Mouse (Mus musculus) hindbrain, postnatal 0 days (tissue): ENCODE measurements around the gene Scn2b. TPM values are rescaled to one million over a fixed set of nuclear protein-coding genes. Genes with fewer than 3 reads are reported as not detected.

Source experiments
- ATAC-seq: fragments of 200-750 bp; cut with Nextera tagmentation; 2 replicates; pipeline ENCODE4 v1.8.0; 2017; ENCODE audit warnings: mild to moderate bottlenecking, moderate TSS enrichment, moderate library complexity
- DNase-seq: peaks from one replicate; pipeline ENCODE4 v3.0.0-alpha.2; 2015; ENCODE audit warnings: low spot score
- H3K27ac ChIP-seq: fragments of 300-500 bp; sonication (generic); 2 replicates; pipeline ENCODE4 v1.5.1; 2014; ENCODE audit warnings: mild to moderate bottlenecking
- H3K27me3 ChIP-seq: fragments of 300-500 bp; sonication (generic); 2 replicates; pipeline ENCODE4 v1.6.1; 2014; ENCODE audit warnings: low read length, mixed read lengths; ENCODE audit not compliant: insufficient read depth
- H3K36me3 ChIP-seq: fragments of 300-500 bp; sonication (generic); 2 replicates; pipeline ENCODE4 v1.6.1; 2014; ENCODE audit warnings: low read length, mixed read lengths; ENCODE audit not compliant: insufficient read depth
- H3K4me1 ChIP-seq: fragments of 300-500 bp; sonication (generic); 2 replicates; pipeline ENCODE4 v1.6.1; 2014; ENCODE audit warnings: antibody characterized with exemption, low read length, mixed read lengths; ENCODE audit not compliant: insufficient read depth
- H3K4me2 ChIP-seq: fragments of 300-500 bp; sonication (generic); 2 replicates; pipeline ENCODE4 v1.6.1; 2014; ENCODE audit warnings: low read depth, mild to moderate bottlenecking, low read length, moderate library complexity, mixed read lengths
- H3K4me3 ChIP-seq: fragments of 300-500 bp; sonication (generic); 2 replicates; pipeline ENCODE4 v1.5.1; 2014; ENCODE audit warnings: low read length
- H3K9ac ChIP-seq: fragments of 300-500 bp; sonication (generic); replicated peaks from 2 replicates; pipeline ENCODE4 v1.6.1; 2014; ENCODE audit warnings: mild to moderate bottlenecking, low read length, moderate library complexity, mixed read lengths
- H3K9me3 ChIP-seq: fragments of 300-500 bp; sonication (generic); 2 replicates; pipeline ENCODE4 v1.6.1; 2016; ENCODE audit warnings: low read length, mixed read lengths
- CTCF ChIP-seq: IDR thresholded peaks from 2 replicates; pipeline ENCODE4 v1.5.1; 2016; ENCODE audit warnings: antibody characterized with exemption, control low read depth, low read depth
- WGBS: fragments of 180-500 bp; shearing (Covaris S2); extraction: QIAGEN DNeasy Blood & Tissue Kit; methylation state at CpG from one replicate; pipeline ENCODE4 v1.1.7; 2014; 5-methylcytosine and 5-hydroxymethylcytosine counted together
- polyA plus RNA-seq: library from polyadenylated mRNA; unstranded; fragments of >200 nt; fragmentation: Nextera tagmentation; extraction: Ambion mirVana; gene quantifications from 2 replicates; pipeline ENCODE4 v1.2.1, GENCODE M21; 2015
- total RNA-seq: library from RNA; depleted of rRNA; stranded (reverse); fragments of >200 nt; gene quantifications from 2 replicates; pipeline ENCODE4 v1.2.3, GENCODE M21; 2014

Scn2b gene
- total and polyA plus RNA-seq, 2 experiments from 2014 or later: 9.0 to 14.3 TPM

DNA sequence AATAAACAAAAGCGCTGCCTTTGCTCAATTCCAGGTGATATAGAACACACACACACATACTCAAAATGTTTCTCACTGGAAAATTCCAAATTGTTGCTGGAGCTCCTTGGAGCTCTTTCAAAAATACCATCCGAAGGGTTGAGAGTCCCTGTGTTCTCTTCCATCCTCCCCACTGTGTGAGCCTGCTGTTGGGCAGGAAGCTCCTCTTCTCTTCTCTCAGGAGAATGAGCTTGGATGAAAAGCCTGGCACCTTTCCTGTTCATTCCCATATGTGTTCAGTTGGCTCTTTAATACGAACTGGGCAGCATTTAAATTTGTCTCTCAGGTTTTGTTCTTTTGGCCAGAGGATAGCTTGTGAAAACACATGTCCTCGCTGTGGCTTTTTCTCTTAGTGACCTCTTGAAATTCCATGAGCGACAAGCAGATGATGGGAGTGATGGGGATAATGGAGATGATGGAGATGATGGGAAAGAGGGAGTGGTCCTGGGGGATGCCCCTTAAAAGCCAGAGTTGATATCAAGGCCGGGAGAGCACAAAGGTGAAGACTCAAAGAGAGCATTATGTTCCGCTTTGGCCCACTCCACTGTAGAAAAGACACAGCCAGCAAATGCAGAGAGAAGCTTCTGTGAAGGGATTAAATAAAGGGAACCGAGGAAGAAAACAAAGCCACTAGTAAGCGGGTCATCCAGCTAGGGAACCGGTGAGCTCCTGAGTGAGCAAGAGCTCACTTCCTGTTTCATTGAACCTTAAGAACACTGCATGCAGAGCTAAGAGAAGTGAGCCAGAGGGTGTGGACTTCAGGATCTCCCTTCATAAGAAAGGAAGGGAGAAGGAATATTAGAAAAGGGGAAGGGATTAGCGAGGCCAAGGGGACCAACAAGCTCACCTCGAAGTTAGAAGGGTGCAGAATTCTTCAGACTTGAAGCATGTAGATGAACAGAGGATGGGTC is 31.6 kb upstream of the Scn2b start:
- H3K27me3 ChIP-seq: no peaks in the 10 kb centered on the region
- no peak overlapping the region for H3K27ac ChIP-seq
- WGBS: 72% methylated on average over 12 of the region's 12 CpGs
- no peak for TF ChIP-seq CTCF
- H3K36me3 ChIP-seq: no peaks in the 10 kb centered on the region
- no peaks in the 10 kb centered on the region for H3K4me1 ChIP-seq
- no peak overlapping the region for H3K4me2 ChIP-seq
- no peak overlapping the region for H3K9ac ChIP-seq
- no peaks in the 10 kb centered on the region for H3K9me3 ChIP-seq
- DNase-seq (no peak), ATAC-seq (no peak)
- H3K4me3 ChIP-seq: no peak overlapping the region

DNA sequence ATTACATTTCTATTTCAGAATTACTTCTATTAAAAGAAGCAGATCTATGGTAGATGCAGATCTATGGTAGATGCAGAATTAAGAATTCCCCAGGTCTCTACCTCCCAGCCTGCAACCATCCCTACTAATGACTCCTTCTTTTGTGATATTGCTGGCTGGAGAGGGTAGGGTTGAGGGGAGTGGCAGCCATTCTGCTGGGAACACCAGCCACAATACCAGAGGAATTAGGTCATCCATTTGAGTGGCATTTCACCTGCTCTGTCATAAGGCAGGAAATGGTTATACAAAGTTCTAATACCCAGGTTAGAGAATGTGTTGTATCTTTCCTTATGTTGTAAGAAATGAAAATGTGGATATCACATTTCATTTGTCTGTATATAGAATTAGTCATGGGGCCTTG is 29.5 kb upstream of the Scn2b start:
- no peaks in the 10 kb centered on the region for H3K36me3 ChIP-seq
- no peaks in the 10 kb centered on the region for H3K4me1 ChIP-seq
- no peak for DNase-seq
- H3K9me3 ChIP-seq: no peaks in the 10 kb centered on the region
- H3K27ac ChIP-seq: no peak overlapping the region
- TF ChIP-seq CTCF: no peak
- no peak for ATAC-seq
- H3K9ac ChIP-seq: no peak overlapping the region
- no peak overlapping the region for H3K4me3 ChIP-seq
- H3K27me3 ChIP-seq: no peaks in the 10 kb centered on the region
- no peak overlapping the region for H3K4me2 ChIP-seq

- H3K27me3 ChIP-seq: no peaks in the 10 kb centered on the region
- no peak overlapping the region for H3K9ac ChIP-seq
- 60% methylated on average over 3 of the region's 3 CpGs for WGBS
- no peaks in the 10 kb centered on the region for H3K36me3 ChIP-seq
- no peaks in the 10 kb centered on the region for H3K4me1 ChIP-seq
- no peak overlapping the region for H3K4me3 ChIP-seq
- TF ChIP-seq CTCF: 0 out of 2 replicates have a peak, but pooled peaks have one; percentile 24
- no peak overlapping the region for H3K27ac ChIP-seq
- ATAC-seq: no peak
- no peaks in the 10 kb centered on the region for H3K9me3 ChIP-seq
- DNase-seq: no peak
- H3K4me2 ChIP-seq: no peak overlapping the region
Observed at GRCm38 (mm10) chr9:45090811-45091210, 26.8 kb upstream of the Scn2b start.

- Histone ChIP-seq H3K9ac (no peak overlapping the region), H3K36me3 (no peaks in the 10 kb centered on the region), H3K4me2 (no peak overlapping the region), H3K27ac (no peak overlapping the region), H3K4me1 (no peaks in the 10 kb centered on the region), H3K27me3 (no peaks in the 10 kb centered on the region), H3K4me3 (no peak overlapping the region), H3K9me3 (no peaks in the 10 kb centered on the region)
- ATAC-seq: no peak
- WGBS: 76% methylated on average over 4 of the region's 4 CpGs
- TF ChIP-seq CTCF: no peak
- DNase-seq: no peak
Observed at GRCm38 (mm10) chr9:45092641-45093040, 24.9 kb upstream of the Scn2b start.

DNA sequence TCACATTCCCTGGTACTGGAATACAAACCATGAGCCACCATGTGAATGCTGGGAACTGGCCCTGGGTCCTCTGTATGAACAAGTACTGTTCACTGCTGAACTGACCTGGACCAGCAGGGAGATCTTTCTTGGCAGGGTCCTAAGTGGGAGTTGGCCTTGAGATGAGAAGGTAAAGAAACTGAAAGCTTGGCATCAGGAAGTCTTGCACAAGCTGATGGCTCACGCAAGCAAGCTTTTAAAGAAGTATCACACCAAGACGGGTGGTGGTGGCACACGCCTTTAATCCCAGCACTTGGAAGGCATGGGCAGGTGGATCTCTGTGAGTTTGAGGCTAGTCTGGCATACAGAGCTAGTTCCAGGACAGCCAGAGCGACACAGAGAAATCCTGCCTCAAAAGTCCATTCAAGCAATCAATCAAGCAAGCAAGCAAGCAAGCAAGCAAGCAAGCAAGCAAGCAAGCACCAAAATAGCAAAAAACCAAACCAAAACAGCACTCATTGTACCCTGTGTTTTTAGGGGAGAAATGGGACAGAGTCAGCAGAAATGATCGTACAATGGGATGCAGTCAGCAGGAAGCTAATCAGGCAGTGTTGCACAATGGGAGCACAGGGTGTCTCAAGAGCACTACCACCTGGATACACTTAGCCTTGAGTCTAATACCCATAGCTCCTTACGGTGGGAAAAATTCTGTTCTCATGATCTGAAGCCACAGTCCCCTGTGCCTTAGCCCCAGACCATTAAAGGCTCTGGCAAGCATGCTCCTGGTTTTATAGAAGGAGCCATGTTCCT is 22.2 kb upstream of the Scn2b start:
- Histone ChIP-seq H3K4me3 (no peak overlapping the region), H3K4me1 (no peaks in the 10 kb centered on the region), H3K27me3 (no peaks in the 10 kb centered on the region), H3K27ac (no peak overlapping the region), H3K9me3 (no peaks in the 10 kb centered on the region), H3K9ac (no peak overlapping the region), H3K36me3 (no peaks in the 10 kb centered on the region), H3K4me2 (no peak overlapping the region)
- DNase-seq: no peak
- no peak for ATAC-seq
- 75% methylated on average over 6 of the region's 6 CpGs for WGBS
- no peak for TF ChIP-seq CTCF

DNA sequence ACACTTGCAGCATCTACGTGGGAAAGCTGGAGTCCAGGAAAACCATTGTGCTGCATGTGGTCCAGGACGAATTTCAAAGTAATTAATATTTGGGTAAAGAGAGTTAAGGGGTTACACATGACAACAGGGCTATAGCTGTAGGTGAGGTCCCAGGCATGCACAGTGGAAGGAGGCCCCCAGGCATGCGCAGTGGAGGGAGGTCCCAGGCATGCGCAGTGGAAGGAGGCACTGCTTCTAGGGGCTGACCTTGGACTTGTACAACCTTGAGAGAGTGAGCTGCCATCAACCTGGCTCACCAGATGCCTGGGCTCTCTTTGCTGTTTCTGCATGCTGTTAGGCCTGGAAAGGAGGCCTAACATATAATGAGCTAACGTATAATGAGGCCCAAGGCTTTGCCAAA is 19.7 kb upstream of the Scn2b start:
- no peaks in the 10 kb centered on the region for H3K4me1 ChIP-seq
- DNase-seq (no peak), ATAC-seq (no peak)
- no peak overlapping the region for H3K4me3 ChIP-seq
- H3K27me3 ChIP-seq: no peaks in the 10 kb centered on the region
- H3K9ac ChIP-seq: no peak overlapping the region
- no peaks in the 10 kb centered on the region for H3K9me3 ChIP-seq
- no peaks in the 10 kb centered on the region for H3K36me3 ChIP-seq
- no peak overlapping the region for H3K4me2 ChIP-seq
- no peak overlapping the region for H3K27ac ChIP-seq
- no peak for TF ChIP-seq CTCF
- 87% methylated on average over 5 of the region's 5 CpGs for WGBS
